Mouse (Mus musculus): ENCODE results near the gene Gm3336. TPM values are rescaled to one million over a fixed set of nuclear protein-coding genes. Genes with fewer than 3 reads are reported as not detected.
A peak's percentile ranks its signal among the peaks of the same experiment; 100 is the strongest.

Gene Gm3336
- polyA plus RNA-seq, 1 experiment: 0.61 TPM

DNA sequence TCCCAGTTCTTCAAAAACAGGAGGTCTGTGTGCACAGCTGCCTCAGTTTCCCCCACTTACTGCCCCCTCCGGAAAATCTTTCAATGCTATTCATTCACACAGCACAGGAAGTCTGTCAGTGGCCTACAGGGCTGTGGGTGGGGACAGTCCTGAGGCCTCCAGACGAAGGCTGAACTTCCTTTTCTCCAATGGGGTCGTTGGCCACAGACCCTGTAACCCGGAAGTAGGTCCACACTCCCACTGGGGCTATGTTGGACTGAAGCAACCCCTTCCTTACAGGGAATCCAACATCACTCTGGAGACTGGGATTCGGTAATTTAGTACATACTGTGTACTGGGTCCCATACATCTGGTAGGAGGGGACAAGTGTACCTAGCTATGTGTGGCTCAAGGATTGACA is 24.7 kb upstream of the Gm3336 start:
- H3K27me3 ChIP-seq (replicated peaks; ENCODE audit: control insufficient read depth, insufficient read depth, low read length): no peaks in the 10 kb centered on the region
- H3K27ac ChIP-seq (ENCODE audit: insufficient read depth, low read depth, low read length): no peak overlapping the region

DNA sequence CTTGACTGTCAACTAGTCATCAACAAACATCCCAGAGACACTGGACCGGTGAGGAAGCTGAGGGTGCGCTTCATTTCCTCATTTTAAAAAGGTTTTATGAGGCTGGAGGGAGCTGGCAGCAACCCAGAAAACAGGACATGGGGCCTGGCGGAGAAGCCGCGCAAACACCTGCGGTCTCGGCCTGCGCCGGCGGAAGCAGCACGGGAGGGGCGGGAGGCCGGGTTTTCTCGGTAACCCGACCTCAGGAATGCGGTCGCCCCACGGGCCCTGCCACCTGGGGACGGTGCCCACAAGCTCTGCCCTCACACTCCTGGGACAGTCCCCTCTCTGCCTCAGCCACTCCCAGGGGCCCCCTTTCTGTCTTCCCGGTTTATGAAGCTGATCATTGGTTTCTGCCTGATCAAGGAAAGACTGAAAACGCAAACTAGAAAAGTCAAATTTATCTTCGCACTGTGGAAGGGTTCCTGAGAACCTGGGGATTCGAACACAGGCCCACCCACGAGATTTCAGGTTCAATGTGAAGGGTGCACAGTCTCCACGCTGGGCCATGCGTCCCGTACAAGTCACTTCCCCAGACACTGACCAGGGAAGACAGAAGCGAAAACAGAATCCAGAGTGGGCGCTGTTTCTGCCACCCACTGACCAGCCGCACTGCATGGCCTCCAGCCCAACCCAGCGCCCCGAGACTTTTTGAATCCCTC is 22.9 kb upstream of the Gm3336 start:
- H3K27ac ChIP-seq (ENCODE audit: insufficient read depth, low read depth, low read length): peak overlapping the region; percentile 92
- WGBS: 39% methylated on average over 32 of the region's 32 CpGs
- DNase-seq: peak; percentile 78
- TF ChIP-seq POLR2A (IDR thresholded peaks at IDR 0.05; ENCODE audit: low read depth, low read length) (no peak), CTCF (conservative IDR thresholded peaks at IDR 0.05; ENCODE audit: insufficient read depth, insufficient read length, low read depth, low read length) (no peak)
- no peaks in the 10 kb centered on the region for H3K36me3 ChIP-seq (ENCODE audit: control insufficient read depth, insufficient read depth, low read length)
- peaks cover 34% of the 10 kb centered on the region for H3K4me1 ChIP-seq (ENCODE audit: control insufficient read depth, insufficient read depth, low read length)
- no peaks in the 10 kb centered on the region for H3K27me3 ChIP-seq (replicated peaks; ENCODE audit: control insufficient read depth, insufficient read depth, low read length)
- no peak overlapping the region for H3K4me3 ChIP-seq (ENCODE audit: insufficient read depth, low read depth, low read length)

More for the DNA sequence above, 24.7 kb upstream of the Gm3336 start:
- WGBS: 63% methylated on average over 5 of the region's 5 CpGs
- peaks cover 34% of the 10 kb centered on the region for H3K4me1 ChIP-seq (ENCODE audit: control insufficient read depth, insufficient read depth, low read length)
- H3K36me3 ChIP-seq (ENCODE audit: control insufficient read depth, insufficient read depth, low read length): no peaks in the 10 kb centered on the region
- DNase-seq: no peak
- no peak overlapping the region for H3K4me3 ChIP-seq (ENCODE audit: insufficient read depth, low read depth, low read length)
- TF ChIP-seq POLR2A (IDR thresholded peaks at IDR 0.05; ENCODE audit: low read depth, low read length): no peak
- TF ChIP-seq CTCF (conservative IDR thresholded peaks at IDR 0.05; ENCODE audit: insufficient read depth, insufficient read length, low read depth, low read length): no peak

DNA sequence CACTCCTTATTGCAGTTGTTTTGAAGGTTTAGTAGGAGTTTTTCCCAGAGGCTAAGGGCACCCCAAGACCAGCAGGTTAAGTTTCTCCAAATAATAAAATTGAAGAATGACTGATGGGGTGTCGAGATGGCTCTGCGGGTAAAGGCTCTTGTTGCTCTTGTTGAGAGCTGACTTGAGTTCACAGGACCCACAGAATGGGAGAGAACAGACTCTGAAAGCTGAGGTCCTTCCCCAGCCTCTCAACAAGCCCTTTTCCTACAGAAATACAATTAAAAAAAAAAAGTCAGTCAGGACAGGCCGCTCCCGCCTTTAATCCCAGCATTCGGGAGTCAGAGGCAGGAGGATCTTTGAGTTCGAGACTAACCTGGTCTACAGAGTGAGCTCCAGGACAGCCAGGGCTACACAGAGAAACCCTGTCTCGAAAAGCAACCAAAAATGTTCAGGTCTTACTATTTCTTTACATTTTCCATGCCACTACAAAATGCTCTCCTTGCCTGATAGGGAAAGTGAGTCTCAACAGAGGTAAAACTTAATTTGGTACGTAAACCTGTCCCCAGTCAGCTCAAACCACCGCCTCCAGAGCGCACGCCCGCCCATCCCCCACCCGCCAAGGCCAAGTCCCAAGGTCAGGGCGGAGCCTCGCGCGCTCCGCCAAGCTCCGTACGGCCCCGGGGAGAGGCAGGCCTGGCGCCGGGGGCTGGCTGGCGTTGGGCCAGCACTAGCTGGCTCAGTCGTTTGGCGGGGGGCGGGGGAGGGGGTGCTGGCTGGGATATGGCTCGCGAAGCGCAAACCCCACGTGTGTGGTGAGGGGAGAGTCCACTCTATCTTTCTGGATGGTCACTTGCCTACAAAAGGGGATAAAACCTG is 22.1 kb upstream of the Gm3336 start:
- Histone ChIP-seq H3K27ac (ENCODE audit: insufficient read depth, low read depth, low read length) (peak overlapping the region; percentile 100), H3K27me3 (replicated peaks; ENCODE audit: control insufficient read depth, insufficient read depth, low read length) (no peaks in the 10 kb centered on the region), H3K36me3 (ENCODE audit: control insufficient read depth, insufficient read depth, low read length) (no peaks in the 10 kb centered on the region), H3K4me1 (ENCODE audit: control insufficient read depth, insufficient read depth, low read length) (peaks cover 36% of the 10 kb centered on the region), H3K4me3 (ENCODE audit: insufficient read depth, low read depth, low read length) (no peak overlapping the region)
- peak; percentile 88 for DNase-seq
- whole genome bisulfite sequencing: 6% methylated on average over 31 of the region's 31 CpGs
- TF ChIP-seq CTCF (conservative IDR thresholded peaks at IDR 0.05; ENCODE audit: insufficient read depth, insufficient read length, low read depth, low read length) (no peak), POLR2A (IDR thresholded peaks at IDR 0.05; ENCODE audit: low read depth, low read length) (no peak)

DNA sequence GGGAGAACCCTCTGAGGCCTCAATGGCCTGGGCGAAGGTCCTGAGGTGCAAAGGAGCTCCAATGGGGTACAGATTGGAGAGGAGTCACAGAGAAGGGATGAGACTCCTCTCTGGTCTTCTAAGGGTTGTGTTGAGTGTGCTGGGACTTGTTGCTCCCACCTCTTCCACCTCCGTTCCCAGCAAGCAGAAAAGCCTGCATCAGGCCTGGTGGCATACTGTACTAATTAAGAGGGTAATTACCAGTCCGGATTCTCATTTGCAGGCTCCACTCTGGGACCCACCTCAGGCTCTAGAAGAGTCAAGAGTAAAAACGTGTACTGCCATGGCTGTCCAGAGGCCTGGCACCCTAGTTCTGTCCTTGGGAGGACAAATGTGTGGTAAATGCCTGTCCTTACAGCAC is 21.4 kb upstream of the Gm3336 start:
- DNase-seq: peak; percentile 25
- Histone ChIP-seq H3K4me3 (ENCODE audit: insufficient read depth, low read depth, low read length) (no peak overlapping the region), H3K4me1 (ENCODE audit: control insufficient read depth, insufficient read depth, low read length) (peaks cover 34% of the 10 kb centered on the region), H3K27me3 (replicated peaks; ENCODE audit: control insufficient read depth, insufficient read depth, low read length) (no peaks in the 10 kb centered on the region), H3K27ac (ENCODE audit: insufficient read depth, low read depth, low read length) (peak overlapping the region; percentile 100), H3K36me3 (ENCODE audit: control insufficient read depth, insufficient read depth, low read length) (no peaks in the 10 kb centered on the region)
- no peak for TF ChIP-seq CTCF (conservative IDR thresholded peaks at IDR 0.05; ENCODE audit: insufficient read depth, insufficient read length, low read depth, low read length)
- WGBS: 42% methylated on average over 4 of the region's 4 CpGs

DNA sequence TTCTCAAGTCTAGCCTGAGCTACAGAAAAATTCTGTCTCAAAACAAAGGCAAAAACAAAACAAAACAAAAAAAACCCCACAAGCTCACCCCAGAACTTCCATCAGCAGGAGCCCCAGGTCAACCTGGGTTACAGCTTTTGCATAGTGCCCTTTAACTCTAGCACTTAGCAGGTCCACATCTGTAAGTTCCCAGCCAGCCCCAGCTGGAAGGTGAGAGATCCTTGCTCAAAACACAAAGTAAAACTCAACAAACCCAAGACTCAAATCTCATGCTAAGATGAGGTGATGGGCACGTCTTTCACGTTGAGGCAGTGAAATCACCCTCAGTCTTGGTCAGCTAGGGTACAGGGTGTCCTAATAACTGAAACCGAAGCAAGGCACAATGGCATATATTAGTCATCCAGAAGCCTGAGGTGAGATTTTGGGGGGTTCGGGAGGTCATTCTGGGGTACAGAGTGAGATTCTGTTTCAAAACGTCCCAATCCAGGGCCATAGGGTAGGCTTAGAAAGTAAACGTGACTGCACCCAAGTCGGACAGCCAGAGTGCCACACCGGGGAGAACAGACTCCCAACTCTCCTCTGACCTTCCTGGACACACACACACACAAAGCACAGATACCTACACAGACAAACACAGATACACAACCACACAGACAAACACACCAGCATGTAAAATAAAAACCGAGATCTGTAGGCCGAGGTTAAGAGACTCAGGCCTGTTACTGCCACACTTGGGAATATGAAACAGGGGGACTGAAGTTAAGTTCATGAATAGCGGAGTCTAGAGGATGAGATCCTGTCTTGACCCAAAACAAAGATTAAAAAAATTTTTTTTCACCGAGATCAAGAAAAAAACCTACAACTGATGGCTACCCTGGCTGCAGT is 20.7 kb upstream of the Gm3336 start:
- WGBS: 62% methylated on average over 12 of the region's 12 CpGs

DNA sequence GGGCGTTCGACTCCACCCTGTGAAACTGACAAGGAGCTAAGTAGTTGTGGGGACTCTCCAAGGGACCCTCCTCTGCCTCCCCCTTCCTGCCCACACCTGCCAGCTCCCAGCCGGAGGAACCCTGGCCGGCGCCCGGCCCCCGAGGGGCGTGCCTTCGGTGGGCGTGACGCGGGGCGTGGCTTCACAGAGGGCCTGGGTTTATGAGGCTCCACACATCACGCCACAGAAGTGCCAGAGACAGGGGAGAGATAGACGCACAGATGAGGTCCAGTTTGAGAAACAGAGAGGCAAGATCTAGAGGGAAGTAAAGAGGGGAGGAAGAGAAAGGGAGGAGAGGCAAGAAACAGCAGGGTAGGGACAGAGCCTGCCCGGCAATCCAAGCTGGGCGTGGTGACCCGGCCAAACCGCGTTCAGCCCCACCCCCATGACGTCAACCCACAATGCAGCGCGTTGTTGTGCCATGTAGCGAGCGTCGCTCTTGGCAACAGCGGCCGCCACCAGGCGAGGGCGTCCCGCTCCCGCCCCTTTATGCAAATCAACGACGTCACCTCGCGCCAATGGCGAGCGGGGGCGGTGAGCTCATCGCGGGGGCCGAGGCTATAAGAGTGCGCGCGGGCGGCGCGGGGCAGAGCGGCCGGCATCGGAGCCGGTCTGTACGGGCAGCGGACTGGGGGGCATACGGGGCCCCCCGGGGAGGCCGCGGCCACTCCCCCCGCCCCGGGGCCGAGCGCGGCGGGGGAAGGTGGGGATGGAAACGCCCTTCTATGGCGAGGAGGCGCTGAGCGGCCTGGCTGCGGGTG is 19.8 kb upstream of the Gm3336 start, which contains the start of gene Jund:
TSS of gene Jund (plus strand) at position 640 of the 800 bp plus-strand sequence.
- peaks cover 32% of the 10 kb centered on the region for H3K4me1 ChIP-seq (ENCODE audit: control insufficient read depth, insufficient read depth, low read length)
- H3K36me3 ChIP-seq (ENCODE audit: control insufficient read depth, insufficient read depth, low read length): no peaks in the 10 kb centered on the region
- no peaks in the 10 kb centered on the region for H3K27me3 ChIP-seq (replicated peaks; ENCODE audit: control insufficient read depth, insufficient read depth, low read length)
- peak; percentile 99 for DNase-seq
- peak within 1 kb of the TSS; percentile 70 for H3K4me3 ChIP-seq (ENCODE audit: insufficient read depth, low read depth, low read length)
- under 1% methylated on average over 52 of the region's 69 CpGs for WGBS
- TF ChIP-seq POLR2A (IDR thresholded peaks at IDR 0.05; ENCODE audit: low read depth, low read length) (peak; percentile 94), CTCF (conservative IDR thresholded peaks at IDR 0.05; ENCODE audit: insufficient read depth, insufficient read length, low read depth, low read length) (no peak)
- peak within 1 kb of the TSS; percentile 100 for H3K27ac ChIP-seq (ENCODE audit: insufficient read depth, low read depth, low read length)

More for the DNA sequence above, 20.7 kb upstream of the Gm3336 start:
- Histone ChIP-seq H3K27me3 (replicated peaks; ENCODE audit: control insufficient read depth, insufficient read depth, low read length) (no peaks in the 10 kb centered on the region), H3K4me3 (ENCODE audit: insufficient read depth, low read depth, low read length) (peak overlapping the region; percentile 70), H3K36me3 (ENCODE audit: control insufficient read depth, insufficient read depth, low read length) (no peaks in the 10 kb centered on the region), H3K27ac (ENCODE audit: insufficient read depth, low read depth, low read length) (peak overlapping the region; percentile 100), H3K4me1 (ENCODE audit: control insufficient read depth, insufficient read depth, low read length) (peaks cover 32% of the 10 kb centered on the region)
- no peak for TF ChIP-seq POLR2A (IDR thresholded peaks at IDR 0.05; ENCODE audit: low read depth, low read length)
- no peak for TF ChIP-seq CTCF (conservative IDR thresholded peaks at IDR 0.05; ENCODE audit: insufficient read depth, insufficient read length, low read depth, low read length)
- no peak for DNase-seq
